Mouse (Mus musculus): ENCODE measurements around the gene Dnaja2. TPM values are rescaled to one million over a fixed set of nuclear protein-coding genes. Genes with fewer than 3 reads are reported as not detected.

The Dnaja2 gene
- polyA plus RNA-seq, 1 experiment from 2014 or later, result 215 TPM

- DNase-seq (ENCODE audit: low spot score) (no peak), ATAC-seq (replicated peaks; ENCODE audit: low FRiP score) (no peak)
- no peak overlapping the region for H3K4me3 ChIP-seq (ENCODE audit: low read depth, low read length)
- 0 out of 2 replicates have a peak, but pooled peaks cover 2% of the 10 kb centered on the region for H3K4me1 ChIP-seq (replicated peaks; ENCODE audit: control insufficient read depth, insufficient read depth, low read length)
- H3K36me3 ChIP-seq (ENCODE audit: control insufficient read depth, insufficient read depth, low read length), result no peaks in the 10 kb centered on the region
- H3K4me2 ChIP-seq (ENCODE audit: low read depth, low read length, severe bottlenecking), result no peak overlapping the region
- WGBS, result 58% methylated on average over 3 of the region's 3 CpGs
- H3K9ac ChIP-seq (ENCODE audit: low read length), result no peak overlapping the region
- H3K27me3 ChIP-seq (ENCODE audit: control insufficient read depth, insufficient read depth, low read length), result no peaks in the 10 kb centered on the region
- no peak overlapping the region for H3K27ac ChIP-seq (ENCODE audit: low read depth, low read length)
- H3K9me3 ChIP-seq (ENCODE audit: control insufficient read depth, low read length), result no peaks in the 10 kb centered on the region
Observed at GRCm38 (mm10) chr8:85503065-85503464, 52.1 kb downstream of the Dnaja2 start.

GRCm38 (mm10) chr8:85502381-85502780 is 52.8 kb downstream of the Dnaja2 start:
- Histone ChIP-seq H3K9me3 (ENCODE audit: control insufficient read depth, low read length) (no peaks in the 10 kb centered on the region), H3K4me3 (ENCODE audit: low read depth, low read length) (no peak overlapping the region), H3K4me1 (replicated peaks; ENCODE audit: control insufficient read depth, insufficient read depth, low read length) (0 out of 2 replicates have a peak, but pooled peaks cover 2% of the 10 kb centered on the region), H3K9ac (ENCODE audit: low read length) (no peak overlapping the region), H3K4me2 (ENCODE audit: low read depth, low read length, severe bottlenecking) (no peak overlapping the region), H3K36me3 (ENCODE audit: control insufficient read depth, insufficient read depth, low read length) (no peaks in the 10 kb centered on the region), H3K27ac (ENCODE audit: low read depth, low read length) (no peak overlapping the region), H3K27me3 (ENCODE audit: control insufficient read depth, insufficient read depth, low read length) (no peaks in the 10 kb centered on the region)
- no peak for ATAC-seq (replicated peaks; ENCODE audit: low FRiP score)
- WGBS, result 78% methylated on average over 2 of the region's 2 CpGs
- no peak for DNase-seq (ENCODE audit: low spot score)

- H3K4me1 ChIP-seq (replicated peaks; ENCODE audit: control insufficient read depth, insufficient read depth, low read length), result 0 out of 2 replicates have a peak, but pooled peaks cover 2% of the 10 kb centered on the region
- no peaks in the 10 kb centered on the region for H3K27me3 ChIP-seq (ENCODE audit: control insufficient read depth, insufficient read depth, low read length)
- DNase-seq (ENCODE audit: low spot score) (no peak), ATAC-seq (replicated peaks; ENCODE audit: low FRiP score) (no peak)
- H3K36me3 ChIP-seq (ENCODE audit: control insufficient read depth, insufficient read depth, low read length), result no peaks in the 10 kb centered on the region
- no peak overlapping the region for H3K4me3 ChIP-seq (ENCODE audit: low read depth, low read length)
- H3K9ac ChIP-seq (ENCODE audit: low read length), result no peak overlapping the region
- no peak overlapping the region for H3K4me2 ChIP-seq (ENCODE audit: low read depth, low read length, severe bottlenecking)
- no peak overlapping the region for H3K27ac ChIP-seq (ENCODE audit: low read depth, low read length)
- WGBS, result 78% methylated on average over 11 of the region's 11 CpGs
- H3K9me3 ChIP-seq (ENCODE audit: control insufficient read depth, low read length), result no peaks in the 10 kb centered on the region
Observed at GRCm38 (mm10) chr8:85500955-85501685, 54.0 kb downstream of the Dnaja2 start.

- Histone ChIP-seq H3K4me1 (replicated peaks; ENCODE audit: control insufficient read depth, insufficient read depth, low read length) (0 out of 2 replicates have a peak, but pooled peaks cover 2% of the 10 kb centered on the region), H3K9ac (ENCODE audit: low read length) (no peak overlapping the region), H3K27me3 (ENCODE audit: control insufficient read depth, insufficient read depth, low read length) (no peaks in the 10 kb centered on the region), H3K4me2 (ENCODE audit: low read depth, low read length, severe bottlenecking) (no peak overlapping the region), H3K27ac (ENCODE audit: low read depth, low read length) (no peak overlapping the region), H3K9me3 (ENCODE audit: control insufficient read depth, low read length) (no peaks in the 10 kb centered on the region), H3K4me3 (ENCODE audit: low read depth, low read length) (no peak overlapping the region), H3K36me3 (ENCODE audit: control insufficient read depth, insufficient read depth, low read length) (no peaks in the 10 kb centered on the region)
- no peak for DNase-seq (ENCODE audit: low spot score)
- 95% methylated on average over 10 of the region's 10 CpGs for WGBS
- ATAC-seq (replicated peaks; ENCODE audit: low FRiP score), result no peak
Observed at GRCm38 (mm10) chr8:85500460-85500859, 54.7 kb downstream of the Dnaja2 start.

- H3K36me3 ChIP-seq (ENCODE audit: control insufficient read depth, insufficient read depth, low read length), result no peaks in the 10 kb centered on the region
- no peak overlapping the region for H3K27ac ChIP-seq (ENCODE audit: low read depth, low read length)
- H3K4me2 ChIP-seq (ENCODE audit: low read depth, low read length, severe bottlenecking), result no peak overlapping the region
- no peaks in the 10 kb centered on the region for H3K27me3 ChIP-seq (ENCODE audit: control insufficient read depth, insufficient read depth, low read length)
- ATAC-seq (replicated peaks; ENCODE audit: low FRiP score), result no peak
- no peak overlapping the region for H3K4me3 ChIP-seq (ENCODE audit: low read depth, low read length)
- WGBS, result 19% methylated on average over 2 of the region's 2 CpGs
- no peak overlapping the region for H3K9ac ChIP-seq (ENCODE audit: low read length)
- H3K9me3 ChIP-seq (ENCODE audit: control insufficient read depth, low read length), result no peaks in the 10 kb centered on the region
- no peak for DNase-seq (ENCODE audit: low spot score)
- H3K4me1 ChIP-seq (replicated peaks; ENCODE audit: control insufficient read depth, insufficient read depth, low read length), result 0 out of 2 replicates have a peak, but pooled peaks cover 2% of the 10 kb centered on the region
Observed at GRCm38 (mm10) chr8:85498577-85498976, 56.6 kb downstream of the Dnaja2 start.

GRCm38 (mm10) chr8:85496778-85497177 is 58.4 kb downstream of the Dnaja2 start:
- Histone ChIP-seq H3K4me3 (ENCODE audit: low read depth, low read length) (no peak overlapping the region), H3K27ac (ENCODE audit: low read depth, low read length) (no peak overlapping the region), H3K4me2 (ENCODE audit: low read depth, low read length, severe bottlenecking) (no peak overlapping the region), H3K9me3 (ENCODE audit: control insufficient read depth, low read length) (no peaks in the 10 kb centered on the region), H3K4me1 (replicated peaks; ENCODE audit: control insufficient read depth, insufficient read depth, low read length) (0 out of 2 replicates have a peak, but pooled peaks cover 2% of the 10 kb centered on the region), H3K36me3 (ENCODE audit: control insufficient read depth, insufficient read depth, low read length) (no peaks in the 10 kb centered on the region), H3K27me3 (ENCODE audit: control insufficient read depth, insufficient read depth, low read length) (no peaks in the 10 kb centered on the region), H3K9ac (ENCODE audit: low read length) (no peak overlapping the region)
- DNase-seq (ENCODE audit: low spot score), result no peak
- 94% methylated on average over 4 of the region's 4 CpGs for WGBS
- no peak for ATAC-seq (replicated peaks; ENCODE audit: low FRiP score)

- Histone ChIP-seq H3K36me3 (ENCODE audit: control insufficient read depth, insufficient read depth, low read length) (no peaks in the 10 kb centered on the region), H3K9ac (ENCODE audit: low read length) (no peak overlapping the region), H3K27me3 (ENCODE audit: control insufficient read depth, insufficient read depth, low read length) (no peaks in the 10 kb centered on the region), H3K27ac (ENCODE audit: low read depth, low read length) (no peak overlapping the region), H3K4me2 (ENCODE audit: low read depth, low read length, severe bottlenecking) (no peak overlapping the region), H3K4me1 (replicated peaks; ENCODE audit: control insufficient read depth, insufficient read depth, low read length) (0 out of 2 replicates have a peak, but pooled peaks cover 2% of the 10 kb centered on the region), H3K4me3 (ENCODE audit: low read depth, low read length) (no peak overlapping the region), H3K9me3 (ENCODE audit: control insufficient read depth, low read length) (no peaks in the 10 kb centered on the region)
- DNase-seq (ENCODE audit: low spot score) (no peak), ATAC-seq (replicated peaks; ENCODE audit: low FRiP score) (no peak)
- WGBS, result 80% methylated on average over 5 of the region's 5 CpGs
Observed at GRCm38 (mm10) chr8:85496125-85496524, 59.0 kb downstream of the Dnaja2 start.

- DNase-seq (ENCODE audit: low spot score) (peak; percentile 70), ATAC-seq (replicated peaks; ENCODE audit: low FRiP score) (no peak; the same call in none of the 2 replicates)
- no peaks in the 10 kb centered on the region for H3K9me3 ChIP-seq (ENCODE audit: control insufficient read depth, low read length)
- H3K9ac ChIP-seq (ENCODE audit: low read length), result peak overlapping the region; percentile 81
- H3K4me2 ChIP-seq (ENCODE audit: low read depth, low read length, severe bottlenecking), result peak overlapping the region; percentile 98
- no peaks in the 10 kb centered on the region for H3K4me1 ChIP-seq (replicated peaks; ENCODE audit: control insufficient read depth, insufficient read depth, low read length)
- no peaks in the 10 kb centered on the region for H3K36me3 ChIP-seq (ENCODE audit: control insufficient read depth, insufficient read depth, low read length)
- peak overlapping the region; percentile 72 for H3K4me3 ChIP-seq (ENCODE audit: low read depth, low read length)
- H3K27me3 ChIP-seq (ENCODE audit: control insufficient read depth, insufficient read depth, low read length), result no peaks in the 10 kb centered on the region
- WGBS, result 7% methylated on average over 49 of the region's 49 CpGs
- no peak overlapping the region for H3K27ac ChIP-seq (ENCODE audit: low read depth, low read length)
Observed at GRCm38 (mm10) chr8:85492940-85493931, 61.9 kb downstream of the Dnaja2 start.

All from forebrain, embryonic 11.5 days (tissue).